Mouse (Mus musculus): ENCODE measurements at regions not wholly inside any gene's neighbourhood (a gene's known extent, or its start where the extent isn't known, plus 50 kb on each side); places are given as distances from the start of the nearest gene placed in this dataset.
A peak's percentile ranks its signal among the peaks of the same experiment; 100 is the strongest.
"Not testable (repeated sequence)": the region's sequence is repeated elsewhere in the genome, so short reads cannot be mapped to it uniquely, and the experiment has no call there.

DNA sequence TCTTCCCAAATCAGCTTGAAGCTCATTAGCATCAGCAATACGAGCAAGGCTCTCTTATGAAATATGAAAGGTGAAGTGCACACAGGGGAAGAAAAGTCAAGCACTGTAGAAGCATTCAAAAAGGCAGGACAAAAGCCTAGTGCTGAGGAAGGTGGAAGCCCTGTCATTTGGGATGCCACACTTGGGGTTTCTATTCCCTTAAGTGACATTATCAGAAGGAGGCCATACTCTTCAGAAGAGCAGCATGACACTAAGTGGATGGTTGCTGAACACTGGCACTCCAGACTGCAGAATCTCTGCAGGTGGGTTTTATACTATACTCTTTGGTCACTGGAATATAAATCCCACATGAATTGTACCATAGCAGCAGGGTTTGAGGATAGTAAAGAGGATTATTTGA is 120.4 kb upstream of the Pcsk1 start:
- DNase-seq (ENCODE audit: extremely low spot score), result no peak

DNA sequence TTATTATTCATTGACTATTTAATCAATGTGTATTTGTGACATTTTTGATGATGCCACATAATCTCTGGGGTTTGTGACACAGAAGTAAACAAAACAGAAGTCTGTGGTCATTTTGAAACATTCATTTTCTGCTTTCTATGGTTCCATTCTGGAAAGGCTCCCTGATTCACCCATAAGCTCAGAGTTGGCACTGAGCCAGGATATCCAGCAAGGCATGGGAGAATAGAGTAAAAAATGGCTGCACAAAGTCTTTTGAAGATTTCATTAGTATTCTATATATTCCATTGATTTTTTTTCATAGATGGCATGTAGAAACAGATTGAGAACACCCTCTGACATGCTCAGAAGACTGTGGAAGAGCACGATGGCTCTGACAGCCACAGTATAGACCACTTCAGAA is 133.8 kb upstream of the Pcsk1 start:
- no peak for DNase-seq (ENCODE audit: extremely low spot score)

DNA sequence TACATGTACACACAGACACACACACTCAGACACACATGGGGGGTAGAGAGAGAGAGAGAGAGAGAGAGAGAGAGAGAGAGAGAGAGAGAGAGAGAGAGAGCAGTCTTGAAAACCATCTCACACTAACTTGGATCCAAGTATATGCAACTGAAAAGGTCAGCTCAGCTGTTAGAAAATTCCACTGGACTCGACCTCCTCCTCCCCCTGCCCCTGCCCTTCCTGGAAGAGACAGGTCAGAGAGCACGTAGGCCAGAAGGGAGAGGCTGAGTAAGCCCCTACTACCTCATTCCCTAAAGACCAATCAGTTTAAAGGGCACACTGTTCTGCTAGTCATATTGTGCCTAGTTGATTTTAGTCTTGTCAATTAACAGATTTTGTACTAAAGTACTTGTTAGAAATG is 105.0 kb upstream of the Cast start:
- DNase-seq (ENCODE audit: extremely low spot score), result not testable (repeated sequence)

DNA sequence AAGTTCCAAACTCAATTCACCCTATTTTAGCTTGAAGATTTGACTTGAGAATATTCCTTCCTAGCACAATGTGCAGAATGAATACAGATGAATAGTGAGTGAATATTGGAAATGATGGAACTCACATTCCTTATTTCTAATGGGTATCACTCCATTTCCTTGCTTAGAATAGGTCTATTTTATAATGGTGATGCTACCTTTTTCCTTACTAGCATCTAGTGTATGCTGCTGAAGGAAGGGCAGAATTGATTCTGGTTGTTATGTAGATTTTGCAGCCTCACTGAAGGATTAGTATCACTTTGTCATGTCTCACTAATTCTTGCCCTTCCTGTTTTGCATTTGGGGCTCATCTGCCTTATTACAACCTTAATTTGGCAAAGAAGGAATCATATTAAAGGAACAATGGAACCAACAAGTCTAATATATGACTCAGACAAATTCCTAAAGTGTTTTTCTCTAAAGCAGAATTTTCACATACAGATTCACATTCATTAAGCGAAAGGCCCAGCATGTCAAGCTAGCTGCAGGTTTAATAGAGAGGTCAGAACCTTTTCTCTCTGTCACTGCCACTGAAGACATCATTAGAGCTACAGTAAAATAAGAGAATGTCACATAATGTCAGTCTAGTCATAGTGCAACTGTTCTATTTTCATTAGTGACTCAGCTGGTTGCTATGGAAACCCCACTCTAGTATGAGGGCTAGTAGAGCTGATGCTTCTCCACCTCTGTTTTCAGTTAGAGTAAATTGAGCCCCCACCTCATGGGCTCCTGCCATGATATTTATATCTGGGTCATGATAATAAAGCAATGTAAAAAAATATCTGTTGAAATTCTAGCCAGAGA is 94.8 kb upstream of the Cast start:
- no peak for DNase-seq (ENCODE audit: extremely low spot score)

DNA sequence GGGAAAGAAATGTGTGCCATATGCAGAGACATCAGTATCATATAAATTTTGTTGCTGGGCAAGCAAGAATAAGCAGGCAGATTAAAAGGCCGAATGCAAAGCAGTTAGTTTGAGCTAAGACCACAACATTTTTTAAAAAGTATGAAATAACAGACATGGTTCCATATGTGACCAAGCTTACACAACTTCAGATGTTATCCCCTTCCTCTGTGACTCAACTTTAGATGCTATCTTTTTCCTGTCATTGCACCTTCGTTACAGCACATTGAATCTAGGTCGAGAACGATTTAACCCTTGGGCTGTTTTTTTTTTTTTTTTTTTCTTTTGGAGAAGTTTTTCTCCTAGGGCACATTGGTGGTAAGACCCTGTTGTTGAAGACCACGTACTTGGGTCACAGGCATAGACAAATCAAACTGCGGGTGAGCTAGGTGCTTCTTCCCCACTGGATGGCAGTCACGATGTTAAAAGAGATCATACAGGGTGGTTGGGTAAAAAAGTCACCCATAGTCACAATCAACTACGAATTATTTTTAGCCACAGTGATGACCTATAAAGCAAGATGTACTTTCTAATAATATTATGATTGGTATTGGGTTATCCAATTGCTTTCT is 81.4 kb upstream of the Cast start:
- DNase-seq (ENCODE audit: extremely low spot score), result no peak

DNA sequence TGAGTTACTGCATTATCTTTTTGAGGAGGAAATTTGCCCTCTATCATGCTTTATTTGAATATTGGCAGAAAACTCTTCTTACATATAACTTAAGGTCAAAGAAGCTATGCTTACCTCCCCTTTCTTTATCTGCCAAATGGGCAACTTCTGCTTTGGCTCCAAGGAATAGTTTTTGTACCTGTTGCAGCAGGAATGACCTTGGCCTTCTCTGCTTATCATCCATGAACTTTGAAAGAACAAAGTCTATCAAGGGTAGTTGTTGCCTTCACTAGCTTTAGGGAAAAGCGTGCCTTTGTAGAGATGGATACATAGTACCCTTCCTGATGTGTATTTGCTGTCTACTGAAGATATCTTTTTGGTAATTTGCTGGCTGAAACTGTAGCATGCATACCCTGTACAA is 59.1 kb upstream of the Cast start:
- no peak for DNase-seq (ENCODE audit: extremely low spot score)

DNA sequence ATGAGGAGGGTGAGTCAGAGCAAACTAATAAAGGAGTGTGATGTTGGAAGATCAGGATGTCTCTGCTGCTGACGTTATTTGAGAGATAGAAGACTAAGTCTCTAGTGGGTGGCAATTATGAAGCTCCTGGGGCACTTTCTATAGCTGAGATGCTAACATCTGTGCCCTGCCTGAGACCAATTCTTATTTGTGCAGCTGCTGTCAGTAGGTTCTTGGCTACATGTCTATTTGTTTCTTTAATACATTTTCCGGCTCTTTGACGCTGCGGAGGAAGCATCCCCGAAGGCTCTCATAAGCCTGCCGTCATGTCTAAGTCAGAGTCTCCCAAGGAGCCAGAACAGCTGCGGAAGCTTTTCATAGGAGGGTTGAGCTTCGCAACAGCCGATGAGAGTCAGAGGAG is 55.4 kb upstream of the Cast start:
- no peak for DNase-seq (ENCODE audit: extremely low spot score)

DNA sequence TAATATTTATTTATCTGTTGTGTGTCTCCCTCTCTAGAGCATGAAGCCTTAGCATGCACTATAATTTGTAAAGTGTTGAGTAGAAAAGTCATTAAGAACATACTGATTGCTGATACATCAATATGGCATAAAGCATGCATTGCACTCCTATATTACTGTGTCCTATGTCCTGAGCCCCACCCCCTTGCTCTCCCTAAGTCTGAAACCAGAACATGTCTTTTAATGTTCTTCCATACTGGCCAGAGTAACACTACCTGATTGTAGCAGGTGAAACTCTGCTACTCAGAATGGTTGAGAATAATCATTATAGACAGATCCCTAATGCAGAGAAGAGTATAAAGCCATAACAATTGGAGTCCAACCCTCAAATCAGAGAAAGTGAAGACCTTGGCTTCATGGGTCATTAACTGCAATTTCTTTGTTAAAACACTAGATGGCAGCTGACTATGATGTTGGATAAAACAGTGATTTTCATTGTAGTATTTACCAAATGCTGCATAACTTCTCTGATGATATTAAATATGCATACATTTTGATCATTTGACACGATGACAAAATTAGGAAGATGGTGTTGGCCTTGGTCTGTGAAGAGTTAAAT is 52.9 kb upstream of the Cast start:
- DNase-seq (ENCODE audit: extremely low spot score), result peak; percentile 6
